Comparison of ENCODE assay signal across 27 mouse cellular contexts in the genomic region with DNA sequence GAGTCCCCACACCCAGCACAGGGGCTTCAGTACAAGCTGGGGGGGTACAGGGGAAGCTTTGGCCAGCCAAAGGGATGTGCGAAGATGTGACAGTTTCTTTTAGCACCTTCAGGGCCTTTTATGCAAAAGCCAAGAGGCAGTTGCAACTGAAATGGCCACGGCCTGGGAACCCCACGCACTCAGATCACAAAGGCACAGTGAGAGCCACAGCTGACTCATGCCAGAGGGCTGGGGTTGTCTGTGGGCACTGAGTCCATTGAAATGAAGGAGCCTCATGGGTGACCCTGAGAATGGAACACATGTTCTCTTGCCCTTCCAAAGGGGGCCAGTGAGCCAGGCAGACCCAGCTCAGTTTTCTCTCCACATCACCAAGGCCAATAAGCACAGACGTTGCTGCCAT.
DNase-seq lines count a peak whose midpoint lies in the region; ATAC-seq and TF ChIP-seq lines count a peak whose summit lies in the region.
"Had no signal": no experiment of that assay in that cellular context is flagged by ENCODE, and none has a peak within 500 bp of the region (broad histone marks: within the 10 kb centered on the region; RNA-seq: fewer than 3 reads in every experiment).

No protein-coding gene starts in this region.

- H3K4me1 ChIP-seq in intestine, embryonic 15.5 days (replicated peaks): peaks cover 55% of the 10 kb centered on the region
- H3K4me1 ChIP-seq in intestine, embryonic 16.5 days (ENCODE audit: control insufficient read depth, insufficient read depth, low read length): peaks cover 64% of the 10 kb centered on the region
- peaks cover 12% of the 10 kb centered on the region for H3K4me1 ChIP-seq in ES-Bruce4 (ENCODE audit: control insufficient read depth, insufficient read depth, low read length)

- peak; percentile 18 for DNase-seq in cerebellum, adult 8-10 months
- peak; percentile 6 for DNase-seq in 3T3-L1 (ENCODE audit: low read depth, low spot score)
- no peak for DNase-seq in embryo, embryonic 11 days
- DNase-seq in left cerebral cortex, adult 8-10 months (ENCODE audit: low spot score in 2 of 2): no peak
- DNase-seq: B cell, adult 2 months; forebrain, postnatal 0 days; gastrocnemius, postnatal 14 days; kidney, adult 18-20 months; kidney, postnatal 4 days; retina, postnatal 1 day; right cerebral cortex, postnatal 14 days had no signal

- peaks cover 3% of the 10 kb centered on the region; the same call in 1 of the 2 replicates for H3K36me3 ChIP-seq in intestine, embryonic 15.5 days
- H3K36me3 ChIP-seq in intestine, embryonic 16.5 days (ENCODE audit: control insufficient read depth, insufficient read depth, low read length): 0 out of 2 replicates have a peak, but pooled peaks cover 5% of the 10 kb centered on the region
- peaks cover 18% of the 10 kb centered on the region for H3K36me3 ChIP-seq in ES-Bruce4 (ENCODE audit: control insufficient read depth, insufficient read depth, low read length, poor library complexity, severe bottlenecking)
- H3K36me3 ChIP-seq: midbrain, embryonic 15.5 days had no signal

- TF ChIP-seq POLR2A in ES-Bruce4 (IDR thresholded peaks at IDR 0.05; ENCODE audit: insufficient read depth, low read length): no peak

- ATAC-seq in cerebellum, adult (ENCODE audit: insufficient number of reproducible peaks, low FRiP score, low TSS enrichment): no peak
- ATAC-seq in intestine, embryonic 15.5 days: no peak
- no peak for ATAC-seq in intestine, embryonic 16.5 days
- ATAC-seq: forebrain, postnatal 0 days; midbrain, embryonic 15.5 days; Patski had no signal

- H3K9me3 ChIP-seq in intestine, embryonic 15.5 days: no peaks in the 10 kb centered on the region
- no peaks in the 10 kb centered on the region for H3K9me3 ChIP-seq in intestine, embryonic 16.5 days (ENCODE audit: control insufficient read depth, low read length)
- no peaks in the 10 kb centered on the region for H3K9me3 ChIP-seq in ES-Bruce4 (replicated peaks; ENCODE audit: control insufficient read depth, insufficient read depth, low read length, poor library complexity, severe bottlenecking)
- H3K9me3 ChIP-seq: G1E; heart, embryonic 10.5 days; heart, embryonic 15.5 days; hindbrain, embryonic 12.5 days; limb, embryonic 13.5 days; lung, embryonic 15.5 days; midbrain, embryonic 10.5 days; midbrain, embryonic 15.5 days; neural tube, embryonic 12.5 days had no signal

- H3K4me2 ChIP-seq in intestine, embryonic 15.5 days (replicated peaks): no peak overlapping the region
- H3K4me2 ChIP-seq in intestine, embryonic 16.5 days (ENCODE audit: low read depth, low read length): no peak overlapping the region
- H3K4me2 ChIP-seq: heart, embryonic 15.5 days; hindbrain, embryonic 12.5 days; limb, embryonic 13.5 days; liver, embryonic 11.5 days; lung, embryonic 15.5 days; midbrain, embryonic 15.5 days; neural tube, embryonic 12.5 days had no signal

- H3K4me3 ChIP-seq in intestine, embryonic 15.5 days (replicated peaks): no peak overlapping the region
- no peak overlapping the region for H3K4me3 ChIP-seq in intestine, embryonic 16.5 days (ENCODE audit: low read length)
- no peak overlapping the region for H3K4me3 ChIP-seq in ES-Bruce4 (ENCODE audit: low read depth, low read length)
- H3K4me3 ChIP-seq: erythroblast, embryonic 14.5 days; heart, embryonic 10.5 days; heart, embryonic 15.5 days; hindbrain, embryonic 12.5 days; limb, embryonic 13.5 days; lung, embryonic 15.5 days; midbrain, embryonic 10.5 days; midbrain, embryonic 15.5 days; neural tube, embryonic 12.5 days had no signal

- no peak for TF ChIP-seq CTCF in ES-Bruce4 (IDR thresholded peaks at IDR 0.05; ENCODE audit: low read depth, low read length)

- H3K27me3 ChIP-seq in intestine, embryonic 15.5 days (replicated peaks): no peaks in the 10 kb centered on the region
- H3K27me3 ChIP-seq in intestine, embryonic 16.5 days (replicated peaks; ENCODE audit: control insufficient read depth, insufficient read depth, low read length): no peaks in the 10 kb centered on the region
- H3K27me3 ChIP-seq in ES-Bruce4 (ENCODE audit: control insufficient read depth, insufficient read depth, low read length, poor library complexity, severe bottlenecking): no peaks in the 10 kb centered on the region
- H3K27me3 ChIP-seq: heart, embryonic 15.5 days; hindbrain, embryonic 12.5 days; limb, embryonic 13.5 days; lung, embryonic 15.5 days; midbrain, embryonic 15.5 days; neural tube, embryonic 12.5 days; Patski had no signal

- TF ChIP-seq EP300 in ES-Bruce4 (IDR thresholded peaks at IDR 0.05; ENCODE audit: insufficient read depth, low read depth, low read length): no peak

- no peak overlapping the region for H3K9ac ChIP-seq in intestine, embryonic 15.5 days
- H3K9ac ChIP-seq in intestine, embryonic 16.5 days (ENCODE audit: low read depth, low read length): no peak overlapping the region
- no peak overlapping the region for H3K9ac ChIP-seq in ES-Bruce4 (ENCODE audit: low read depth, poor library complexity, severe bottlenecking)
- H3K9ac ChIP-seq: forebrain, postnatal 0 days; heart, embryonic 15.5 days; hindbrain, embryonic 12.5 days; limb, embryonic 13.5 days; lung, embryonic 15.5 days; midbrain, embryonic 15.5 days; neural tube, embryonic 12.5 days had no signal

- 0 out of 2 replicates have a peak overlapping the region, but pooled peaks have one; percentile 20 for H3K27ac ChIP-seq in intestine, embryonic 15.5 days
- H3K27ac ChIP-seq in intestine, embryonic 16.5 days (ENCODE audit: low read length): no peak overlapping the region; the same call in 1 of the 2 replicates
- 0 out of 2 replicates have a peak overlapping the region, but pooled peaks have one; percentile 15 for H3K27ac ChIP-seq in ES-Bruce4 (ENCODE audit: insufficient read depth, low read length)
- H3K27ac ChIP-seq: limb, embryonic 13.5 days; lung, embryonic 15.5 days; midbrain, embryonic 15.5 days; neural tube, embryonic 12.5 days had no signal

- WGBS in intestine, embryonic 15.5 days: 88% methylated on average over 4 of the region's 4 CpGs
- WGBS in intestine, embryonic 16.5 days: 85% methylated on average over 4 of the region's 4 CpGs

Comparison
In these comparisons a context has a peak if more than half of its experiments do, and no peak if none do; other contexts are left out.
1. DNase-seq: peak in cerebellum, adult 8-10 months (single experiment) and 3T3-L1 (single experiment); none in embryo, embryonic 11 days (single experiment) and left cerebral cortex, adult 8-10 months (0 of 2).